Mouse (Mus musculus): ENCODE results near the gene Gm10300. TPM values are rescaled to one million over a fixed set of nuclear protein-coding genes. Genes with fewer than 3 reads are reported as not detected.

The Gm10300 gene
- total RNA-seq, 4 experiments from 2014 or later, result 0.17 to 0.65 (median 0.40) TPM

DNA sequence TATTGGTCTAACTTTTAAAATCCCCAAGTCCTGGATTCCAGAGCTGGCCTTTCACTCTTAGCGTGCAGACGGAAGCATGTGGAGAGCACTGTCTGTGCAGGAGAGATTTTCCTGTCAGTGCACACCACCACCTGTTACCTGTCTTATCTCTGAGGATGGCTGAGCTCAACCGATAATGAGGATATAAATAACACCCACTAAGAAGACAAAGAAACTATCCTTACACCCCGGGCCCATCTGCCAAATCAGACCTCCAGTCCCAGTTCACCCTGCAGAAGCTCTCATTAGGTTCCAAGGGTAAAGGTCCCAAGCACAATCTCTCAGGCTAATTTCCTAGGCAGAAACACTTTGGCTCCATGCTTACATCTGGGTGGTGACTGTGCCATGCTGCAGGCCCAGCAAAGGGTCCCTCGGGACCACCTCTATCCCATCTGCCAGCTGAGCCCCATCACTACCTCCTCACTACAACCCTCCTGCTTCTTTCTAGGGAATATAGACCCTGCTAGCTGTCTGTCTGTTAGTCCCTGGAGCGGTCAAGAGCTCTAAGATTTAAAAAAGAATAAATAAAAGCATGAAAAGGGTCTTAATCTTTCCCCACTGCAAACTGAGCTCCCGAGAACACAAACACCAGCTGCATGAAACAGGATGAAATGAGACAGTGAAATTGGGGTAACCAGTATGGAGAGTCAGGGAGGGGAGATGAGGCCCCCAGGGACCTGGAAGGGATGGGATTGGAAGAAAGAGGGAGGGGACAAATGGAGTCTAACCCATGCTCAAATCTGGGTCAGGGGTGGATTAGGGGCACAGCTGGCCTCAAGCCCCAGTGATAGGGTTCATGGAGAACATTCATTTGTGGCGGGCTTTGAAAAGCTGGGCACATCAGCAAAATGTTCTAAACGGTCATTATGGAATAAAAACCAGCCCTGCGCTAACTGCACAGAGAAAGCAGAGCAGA lies 22.9 kb upstream of the Gm10300 start:
- DNase-seq, result no peak

DNA sequence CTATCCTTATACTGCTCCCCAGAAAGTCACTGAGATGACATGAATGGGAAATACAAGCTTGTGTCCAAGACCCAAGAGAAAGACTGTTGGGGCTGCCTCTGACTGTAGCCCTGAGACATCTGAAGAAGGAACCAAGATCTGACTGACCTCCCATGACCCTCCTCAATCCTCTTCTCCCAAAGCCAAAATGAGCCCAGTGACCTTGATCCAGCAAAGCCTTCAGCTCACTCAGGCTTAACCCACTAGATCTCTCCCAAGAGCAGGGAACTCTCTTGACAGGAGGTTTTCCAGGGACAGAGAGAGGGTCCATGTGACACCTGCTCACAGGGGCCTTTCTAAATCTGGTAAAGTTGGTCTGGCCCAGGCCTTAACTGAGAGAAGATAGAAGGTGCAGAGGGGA lies 17.2 kb upstream of the Gm10300 start:
- no peak for DNase-seq

DNA sequence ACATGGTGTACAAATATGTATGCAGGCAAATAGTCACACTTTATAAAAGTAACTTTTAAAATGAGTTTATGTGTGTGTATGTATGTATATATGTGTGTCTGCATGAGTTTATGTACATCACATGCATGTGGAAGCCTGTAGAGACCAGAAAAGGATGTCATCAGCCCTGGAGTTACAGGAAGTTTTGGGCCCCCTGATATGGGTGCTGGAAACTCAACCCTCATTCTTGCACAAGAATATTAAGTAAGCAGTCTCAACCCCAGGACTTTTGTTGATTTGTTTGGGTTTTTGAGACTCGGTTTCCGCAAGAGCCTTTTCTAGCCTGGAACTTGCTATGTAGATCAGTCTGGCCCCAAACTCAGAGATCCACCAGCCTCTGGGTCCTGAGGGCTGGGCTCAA lies 15.0 kb upstream of the Gm10300 start:
- DNase-seq, result no peak

DNA sequence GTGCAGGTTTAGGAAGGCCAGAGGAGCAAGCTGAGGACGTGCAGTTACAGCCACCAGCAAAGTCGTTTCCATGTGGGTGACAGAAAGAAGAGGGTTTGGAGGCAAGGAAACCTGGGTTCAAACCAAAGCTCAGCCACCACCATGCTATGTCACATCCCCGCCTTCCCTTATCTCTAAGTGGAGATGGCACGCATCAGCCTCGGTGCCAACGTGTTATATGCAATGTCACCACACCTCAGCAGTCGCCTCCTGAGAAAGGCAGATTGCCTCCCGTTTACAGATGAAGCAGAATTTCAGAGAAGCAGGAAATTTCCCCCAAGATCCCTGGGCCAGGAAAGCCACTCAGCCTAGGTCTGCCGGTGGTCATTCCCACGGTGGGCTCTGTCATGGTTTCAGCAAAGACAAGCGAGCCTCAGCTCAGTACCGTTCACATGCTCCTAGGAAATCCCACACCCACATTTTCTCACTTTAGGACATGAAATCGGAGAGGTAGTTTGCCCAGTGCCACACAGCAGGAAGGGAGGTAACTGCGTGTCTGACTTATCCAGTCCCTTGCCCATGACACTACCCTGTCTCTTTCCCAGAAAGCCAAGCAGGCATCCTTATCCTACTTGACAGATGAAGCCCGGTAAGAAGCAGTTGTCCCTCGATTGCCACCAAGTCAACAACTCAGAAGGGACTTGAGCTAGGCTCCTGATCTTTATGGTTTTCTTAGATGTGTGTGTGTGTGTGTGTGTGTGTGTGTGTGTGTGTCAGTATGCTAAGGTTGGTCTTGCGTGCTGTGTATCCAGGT lies 14.3 kb upstream of the Gm10300 start:
- no peak for DNase-seq

DNA sequence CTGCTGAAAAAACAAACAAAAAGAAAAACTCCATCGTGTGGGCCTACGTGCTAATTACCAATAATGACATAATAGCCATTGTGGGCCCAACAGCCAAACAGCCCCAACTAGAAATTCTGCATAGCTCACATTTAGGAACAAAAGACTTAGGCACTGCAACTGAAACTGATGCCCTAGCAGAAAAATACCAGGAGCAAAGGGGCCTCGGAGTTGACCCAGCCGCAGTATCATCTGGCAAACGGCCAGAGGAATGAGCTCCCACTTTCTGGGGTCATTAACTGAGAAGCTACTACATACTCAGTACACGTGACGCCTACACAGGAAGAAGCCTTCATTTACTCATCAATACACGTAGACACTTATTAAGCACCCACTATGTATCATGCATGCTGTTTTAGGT lies 12.2 kb upstream of the Gm10300 start:
- DNase-seq, result no peak

DNA sequence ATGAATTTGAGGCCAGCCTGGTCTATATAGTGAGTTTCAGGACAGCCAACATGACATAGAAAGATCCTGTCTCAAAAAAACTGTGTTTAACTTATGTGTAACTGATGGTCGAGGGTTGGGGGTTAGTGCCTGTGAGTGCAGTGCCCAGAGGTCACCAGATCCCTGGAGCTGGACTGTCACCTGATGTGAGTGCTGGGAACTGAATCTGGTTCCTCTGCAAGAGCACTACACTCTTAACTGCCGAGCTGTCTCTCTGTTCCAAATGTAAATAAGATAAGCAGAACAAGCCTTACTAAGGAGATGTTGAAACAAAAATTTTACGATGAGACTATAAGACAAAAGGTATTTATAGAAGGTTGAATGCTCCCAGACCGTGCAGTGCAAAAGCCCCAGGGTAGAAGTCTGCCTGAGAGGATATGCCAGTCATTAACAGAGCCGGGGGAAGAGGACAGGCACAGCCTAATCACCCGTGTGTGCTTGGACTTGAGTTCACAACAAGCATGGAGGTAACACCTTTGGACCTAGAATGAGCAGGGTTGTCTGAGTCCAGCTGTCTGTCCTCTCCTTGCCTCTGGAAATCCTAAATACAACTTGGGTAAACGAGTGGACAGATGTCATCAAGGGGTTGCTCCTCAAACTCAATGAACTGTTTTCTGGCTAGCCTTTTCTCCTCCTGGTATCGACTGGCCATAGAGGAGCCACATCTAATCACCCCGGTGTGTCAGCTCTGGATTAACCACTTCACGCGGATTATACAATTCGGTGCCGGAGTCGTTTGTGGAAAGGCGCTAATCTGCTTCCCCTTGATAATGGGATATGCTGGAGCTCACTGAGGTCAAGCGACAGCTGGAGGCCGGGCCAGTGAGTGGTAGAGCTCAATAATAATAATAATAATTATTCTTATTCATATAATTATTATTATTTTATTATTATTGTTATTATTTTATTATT lies 11.3 kb upstream of the Gm10300 start:
- DNase-seq, result no peak

DNA sequence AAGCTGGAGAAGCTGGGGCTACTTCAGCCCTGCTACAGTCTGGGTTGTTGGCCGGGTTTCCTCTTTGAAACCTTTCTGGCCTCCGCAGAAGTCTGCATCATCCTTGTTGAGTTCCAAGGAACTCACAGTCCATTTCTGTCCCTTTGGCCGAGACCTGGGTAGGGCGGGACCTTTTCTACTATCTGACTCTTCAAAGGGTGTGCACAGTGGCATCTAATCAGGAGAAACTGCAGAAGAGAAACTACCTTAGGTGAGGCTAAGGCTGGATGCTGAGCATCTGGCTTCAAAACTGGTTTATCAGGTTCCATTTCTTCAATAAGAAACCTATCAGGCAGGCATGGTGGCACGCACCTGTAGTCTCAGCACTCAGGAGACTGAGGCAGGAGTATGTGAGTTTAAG lies 9.9 kb upstream of the Gm10300 start:
- DNase-seq, result no peak

DNA sequence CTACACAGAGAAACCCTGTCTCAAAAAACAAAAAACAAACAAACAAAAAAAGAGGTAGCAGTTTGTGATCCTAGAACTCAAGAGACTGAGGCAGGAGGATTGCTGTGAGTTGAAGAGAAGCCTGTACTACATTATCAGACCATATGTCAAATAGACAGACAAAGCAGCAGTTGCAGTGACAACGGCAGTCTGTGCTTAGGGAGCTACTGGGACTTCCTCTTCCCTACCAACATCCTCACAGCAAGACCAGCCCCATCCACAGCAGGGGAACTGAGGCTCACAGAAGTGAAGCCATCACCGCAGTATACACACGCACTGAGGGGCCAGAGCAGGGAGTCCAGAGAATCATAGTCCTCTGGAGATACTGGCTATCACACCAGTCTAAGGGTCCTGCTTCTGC lies 8.9 kb upstream of the Gm10300 start:
- DNase-seq, result no peak

DNA sequence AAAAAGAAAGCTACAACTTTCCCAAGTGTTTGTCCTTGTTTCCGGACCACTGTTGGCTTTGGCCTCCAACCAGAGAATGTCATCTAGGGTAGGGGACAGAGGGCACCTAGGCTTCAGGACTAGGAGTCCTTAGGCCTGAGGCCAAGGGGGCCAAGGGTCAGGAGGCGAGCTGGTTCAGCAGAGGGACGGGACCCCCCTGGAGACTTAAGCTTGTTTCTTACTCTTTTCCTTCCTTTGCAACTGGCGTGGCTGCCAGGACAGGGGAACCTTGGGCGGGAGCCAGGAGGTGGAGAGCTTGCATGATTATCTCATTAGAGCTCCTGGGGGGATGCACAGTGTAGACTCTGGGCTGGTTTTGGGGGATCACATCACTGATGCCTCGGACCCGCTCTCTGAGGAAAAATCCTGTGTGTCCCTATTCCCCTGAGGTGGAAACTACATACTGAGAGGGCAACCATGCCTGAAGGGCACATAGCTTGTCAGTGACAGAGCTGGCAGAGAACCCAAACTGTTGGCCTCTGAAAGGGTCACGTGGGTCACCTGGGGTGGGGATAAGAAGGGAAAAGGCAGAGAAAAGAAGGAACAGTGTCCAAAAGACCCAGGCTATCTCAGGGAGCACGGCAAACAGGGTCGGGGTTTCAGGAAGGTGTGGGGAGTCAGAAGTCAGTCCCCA lies 8.3 kb upstream of the Gm10300 start:
- DNase-seq, result peak; percentile 74

DNA sequence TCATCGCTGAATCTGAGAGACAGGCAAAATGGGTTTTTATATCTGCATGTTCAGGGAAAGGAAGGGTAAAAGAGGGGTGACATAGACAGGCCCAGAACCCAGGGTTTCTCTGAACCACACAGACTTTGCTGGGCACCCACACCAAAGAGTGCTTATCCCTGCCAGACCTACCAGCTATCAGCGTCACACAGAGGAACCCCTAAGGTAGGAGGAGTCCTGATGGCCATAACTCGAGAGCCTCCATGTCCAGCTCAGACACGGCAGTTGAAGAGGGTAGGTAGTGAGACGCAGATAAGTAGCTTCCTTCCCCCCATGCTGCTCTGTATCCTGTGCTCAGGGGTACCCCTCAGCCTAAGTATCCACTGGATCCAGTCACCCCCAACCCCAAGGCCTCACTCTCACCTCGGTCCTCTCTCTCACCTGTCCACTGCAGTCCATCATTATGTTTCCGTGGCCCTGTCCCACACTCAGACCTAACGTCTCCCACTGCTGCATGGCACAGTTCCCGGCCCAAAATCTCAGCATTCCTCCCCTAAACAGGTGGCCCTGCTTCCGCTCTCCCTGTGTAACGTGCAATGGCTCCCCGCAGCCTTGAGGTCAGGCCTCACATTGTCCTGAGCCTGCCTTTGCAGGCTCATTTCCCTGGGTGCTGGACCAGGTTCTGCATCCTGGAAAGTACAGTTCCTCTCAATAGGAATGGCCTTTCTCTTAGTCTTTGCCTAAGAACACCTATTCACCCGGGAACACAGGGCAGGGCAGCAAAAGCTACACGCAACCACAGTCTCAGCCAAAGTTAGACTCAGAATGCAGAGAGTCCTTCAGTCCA lies 7.2 kb upstream of the Gm10300 start:
- DNase-seq, result no peak

DNA sequence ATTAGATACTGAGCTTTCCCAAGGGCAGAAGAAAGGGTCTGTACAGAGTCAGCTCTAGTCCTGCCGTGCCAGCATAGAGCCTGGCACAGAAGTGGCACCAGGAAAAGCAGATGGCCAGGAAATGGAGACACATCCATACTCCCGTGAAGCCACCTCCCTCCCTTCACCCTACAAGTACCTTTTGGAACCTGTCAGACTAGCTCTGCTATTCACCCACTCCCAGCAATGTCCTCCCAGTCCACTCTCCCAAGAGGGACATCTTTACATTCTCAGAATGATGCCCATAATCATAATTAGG lies 6.6 kb upstream of the Gm10300 start:
- no peak for DNase-seq

DNA sequence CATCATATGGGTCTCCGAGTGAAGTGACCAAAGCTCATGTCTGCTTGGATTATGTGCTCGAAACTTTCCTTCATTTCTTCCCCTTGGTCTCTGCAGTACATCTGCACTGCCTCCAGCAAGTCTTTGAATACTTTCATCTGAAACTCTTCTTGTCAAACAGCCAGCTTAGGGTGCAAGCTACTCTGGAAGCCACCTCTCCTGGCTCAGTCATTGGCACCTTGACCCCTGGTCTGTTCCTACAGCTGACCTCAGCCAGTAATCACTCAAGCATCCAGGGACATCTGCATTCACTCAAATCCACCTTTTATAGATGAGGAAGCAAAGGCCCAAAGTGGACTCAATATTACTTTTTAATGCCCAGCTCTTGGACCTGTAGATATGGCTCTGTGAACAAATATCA lies 2.8 kb upstream of the Gm10300 start:
- DNase-seq, result no peak

DNA sequence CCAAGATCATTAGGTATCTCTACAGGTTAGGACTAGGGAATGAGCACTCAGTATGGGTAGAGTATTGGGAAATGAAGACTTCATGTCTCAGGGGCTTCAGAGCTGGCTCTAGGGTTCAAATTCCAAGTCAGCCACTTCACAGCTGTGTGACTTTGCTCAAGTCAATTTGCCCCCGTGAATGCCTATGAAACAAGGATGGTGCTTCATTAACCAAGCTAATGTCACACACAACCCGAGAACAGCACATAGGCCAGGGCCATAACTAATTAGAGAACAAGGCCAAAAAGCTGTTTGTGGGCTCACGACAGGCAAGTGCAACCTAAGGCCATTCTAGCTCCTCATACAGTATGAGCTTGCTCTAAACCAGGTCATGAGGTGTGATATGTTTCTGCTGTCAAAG lies 2.3 kb upstream of the Gm10300 start:
- no peak for DNase-seq

DNA sequence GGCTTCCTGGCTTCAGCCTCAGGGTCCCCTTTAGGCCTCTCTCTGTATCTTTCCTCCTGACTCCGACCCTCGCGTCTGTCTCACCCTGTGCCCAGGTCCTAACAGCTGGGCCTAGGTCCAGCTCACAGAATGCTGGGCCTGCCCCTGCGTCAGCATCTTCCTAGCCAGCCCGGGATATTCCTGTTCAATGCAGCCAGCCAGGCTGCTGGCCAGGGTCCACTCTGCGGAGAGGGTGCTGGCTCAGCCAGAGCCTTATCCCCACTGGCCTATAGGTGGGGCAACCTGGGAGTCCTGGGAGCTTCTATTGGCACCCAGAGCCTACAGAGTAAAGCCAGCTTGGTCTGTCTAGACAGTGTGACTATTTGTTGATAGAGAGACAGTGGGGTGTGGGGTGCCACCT lies 1.6 kb upstream of the Gm10300 start:
- DNase-seq, result no peak

DNA sequence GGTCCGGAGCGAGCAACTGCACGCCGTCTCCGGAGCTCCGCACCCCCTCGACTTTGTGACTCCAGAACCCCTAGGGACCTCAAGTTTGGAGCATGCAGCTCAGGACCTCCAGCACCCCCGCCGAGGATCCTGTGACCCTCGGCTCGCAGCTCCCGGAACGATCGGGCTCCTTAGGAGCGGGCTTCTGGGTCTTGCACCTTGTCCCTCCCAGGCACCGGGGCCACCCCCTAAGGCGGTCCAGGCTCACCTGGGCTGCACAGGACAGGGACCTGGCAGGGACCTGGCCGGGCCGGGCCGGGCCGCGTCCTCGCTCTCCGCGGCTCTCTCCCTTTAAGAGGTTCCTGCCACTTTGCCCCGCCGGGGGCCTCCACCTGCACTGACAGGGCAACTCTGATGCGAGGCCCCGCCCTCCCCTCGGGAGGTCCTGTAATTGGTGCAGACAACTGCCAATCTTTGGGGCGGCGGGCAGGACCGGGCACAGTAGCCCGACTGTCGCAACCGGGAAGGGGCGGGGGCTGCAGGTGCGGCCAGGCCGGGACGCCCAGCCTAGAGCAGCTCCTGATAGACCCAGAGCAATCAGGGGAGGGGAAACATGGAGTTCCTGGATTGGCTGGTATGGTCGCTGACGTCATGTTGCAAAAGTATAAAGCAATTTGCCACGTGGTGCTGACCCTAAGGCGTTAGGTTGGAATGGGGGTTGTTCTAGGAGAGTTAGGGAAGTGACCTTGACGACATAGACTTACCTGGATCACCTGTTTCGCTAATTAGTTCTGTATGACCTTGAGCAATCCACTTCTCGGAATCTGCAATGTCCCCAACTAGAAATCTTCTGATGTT lies 654 bp downstream of the Gm10300 start, which contains the start of gene Epb41:
Epb41 (minus strand) TSS at position 389 of the 837 bp plus-strand sequence.
- peak; percentile 98 for DNase-seq

DNA sequence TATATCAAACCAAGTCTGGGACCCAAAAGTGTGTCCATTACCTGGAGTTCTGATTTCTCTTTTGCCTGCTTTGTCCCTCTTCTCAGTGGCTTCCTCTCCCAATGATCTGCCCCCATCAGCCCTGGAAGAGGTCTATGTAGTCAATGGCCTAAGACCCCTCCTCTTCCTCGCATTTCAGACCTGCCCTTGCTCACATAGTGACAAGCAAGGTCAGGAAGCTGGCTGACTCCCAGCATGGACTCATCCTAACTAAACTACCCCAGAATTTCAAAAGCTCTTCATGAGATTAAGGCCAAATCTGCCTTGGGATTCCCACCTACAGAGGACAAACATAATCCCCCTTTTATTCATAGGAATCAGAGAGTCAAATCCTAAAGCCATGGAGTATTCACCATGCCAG lies 1.3 kb downstream of the Gm10300 start:
- no peak for DNase-seq

DNA sequence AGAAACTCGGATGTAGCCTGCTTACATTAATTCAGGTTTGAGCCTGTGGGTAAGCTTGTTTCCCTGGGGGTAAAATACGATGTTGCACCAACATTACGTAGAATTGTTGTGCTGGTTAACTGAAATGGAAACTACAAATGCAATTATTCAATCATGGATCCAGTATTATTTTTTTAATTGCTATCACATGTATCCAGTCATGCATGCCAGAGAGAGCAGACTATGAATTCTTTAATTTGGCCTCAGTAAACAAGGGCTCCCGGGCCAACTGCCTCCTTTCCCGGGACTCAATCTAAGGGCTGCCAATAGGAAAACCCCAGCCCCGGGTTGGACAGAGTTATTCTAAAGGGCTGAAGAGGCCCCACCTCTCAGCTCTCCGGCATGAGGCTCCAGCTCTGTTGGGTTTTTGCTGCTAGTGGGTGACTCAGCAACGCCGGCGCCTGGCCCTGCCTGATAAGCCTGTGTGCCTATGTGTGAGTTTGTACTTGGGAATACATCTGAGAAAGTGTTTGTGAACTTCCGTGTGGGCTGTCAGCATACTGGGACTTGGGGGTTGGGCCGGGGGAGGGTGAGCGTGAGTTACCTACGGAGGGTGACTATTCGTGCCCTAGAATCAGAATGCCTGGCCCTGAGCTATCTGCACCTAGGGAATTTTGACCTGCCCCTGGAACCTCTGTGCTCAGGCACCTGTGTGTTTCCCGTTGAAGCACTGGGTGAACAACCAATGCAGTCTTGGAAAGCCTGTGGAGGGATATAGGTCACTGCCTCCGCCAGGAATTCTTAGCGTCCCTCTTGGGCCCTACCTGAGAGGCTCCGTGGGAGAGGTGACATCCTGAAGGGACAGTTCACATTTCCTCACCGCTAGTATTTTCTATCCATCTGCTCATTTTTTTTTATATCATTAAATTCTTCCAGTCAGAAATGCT lies 2.2 kb downstream of the Gm10300 start:
- peak; percentile 48 for DNase-seq

DNA sequence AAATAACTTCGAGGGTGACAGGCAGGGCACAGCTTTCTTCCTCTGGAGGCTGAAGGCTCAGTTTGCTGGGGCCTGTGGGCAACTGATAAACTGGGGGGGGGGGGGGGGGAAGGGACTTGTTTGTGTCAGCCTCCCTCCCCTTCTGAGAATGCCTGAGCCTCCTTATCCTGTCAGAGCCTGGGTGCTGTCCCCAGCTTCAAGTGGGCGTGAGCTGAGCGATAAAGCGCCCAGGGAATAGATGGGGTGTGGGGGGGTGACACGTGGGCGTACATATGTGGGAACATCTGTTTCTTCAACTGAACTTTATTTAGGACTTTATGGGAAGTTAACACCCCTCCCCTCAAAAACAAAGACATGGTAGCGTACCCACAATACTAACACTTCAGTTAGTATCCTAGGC lies 2.9 kb downstream of the Gm10300 start:
- DNase-seq, result no peak

DNA sequence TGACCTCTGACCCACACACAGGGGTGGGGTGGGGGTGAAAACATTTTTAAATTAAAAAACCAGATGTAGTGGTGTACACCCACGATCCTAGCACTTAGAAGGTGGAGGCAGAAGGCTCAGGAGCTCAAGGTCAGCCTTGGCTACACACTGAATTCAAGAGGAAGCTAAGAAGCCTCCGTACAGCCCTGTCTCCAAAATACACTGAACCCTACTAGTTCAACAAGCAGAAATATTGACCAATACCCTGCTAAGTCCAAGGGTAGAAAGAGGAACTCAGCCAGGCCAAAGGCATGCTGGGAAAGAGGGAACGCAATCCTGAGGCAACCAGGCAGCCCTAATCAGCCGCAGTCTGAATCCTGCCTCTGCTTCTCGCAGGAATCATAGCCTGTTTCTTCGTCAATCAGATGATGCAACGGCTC lies 3.8 kb downstream of the Gm10300 start:
- DNase-seq, result no peak

Measured in adrenal gland, adult 8-10 months (tissue).